Mouse (Mus musculus) midbrain, embryonic 14.5 days (tissue): ENCODE measurements around the gene Pard3b. TPM values are rescaled to one million over a fixed set of nuclear protein-coding genes. Genes with fewer than 3 reads are reported as not detected.

Source experiments
- ATAC-seq: fragments of 200-750 bp; cut with Nextera tagmentation; 2 replicates; pipeline ENCODE4 v1.8.0; 2017; ENCODE audit warnings: moderate number of reproducible peaks, moderate library complexity; ENCODE audit not compliant: low FRiP score, low TSS enrichment
- DNase-seq: peaks from one replicate; pipeline ENCODE4 v3.0.0-alpha.2; 2015
- H3K27ac ChIP-seq: fragments of 300-500 bp; sonication (generic); replicated peaks from 2 replicates; pipeline ENCODE4 v1.5.1; 2014; ENCODE audit warnings: mild to moderate bottlenecking, low read depth, low read length, moderate library complexity
- H3K27me3 ChIP-seq: fragments of 300-500 bp; sonication (generic); 2 replicates; pipeline ENCODE4 v1.6.1; 2014; ENCODE audit warnings: low read length, control low read depth, mixed read lengths; ENCODE audit not compliant: control insufficient read depth, insufficient read depth
- H3K36me3 ChIP-seq: fragments of 300-500 bp; sonication (generic); 2 replicates; pipeline ENCODE4 v1.6.1; 2014; ENCODE audit warnings: low read length, control low read depth; ENCODE audit not compliant: control insufficient read depth, insufficient read depth
- H3K4me1 ChIP-seq: fragments of 300-500 bp; sonication (generic); 2 replicates; pipeline ENCODE4 v1.6.1; 2014; ENCODE audit warnings: mild to moderate bottlenecking, antibody characterized with exemption, low read length, control low read depth; ENCODE audit not compliant: control insufficient read depth, insufficient read depth
- H3K4me2 ChIP-seq: fragments of 300-500 bp; sonication (generic); 2 replicates; pipeline ENCODE4 v1.6.1; 2014; ENCODE audit warnings: mild to moderate bottlenecking, low read length, moderate library complexity
- H3K4me3 ChIP-seq: fragments of 300-500 bp; sonication (generic); replicated peaks from 2 replicates; pipeline ENCODE4 v1.5.1; 2014; ENCODE audit warnings: low read depth, low read length
- H3K9ac ChIP-seq: fragments of 300-500 bp; sonication (generic); replicated peaks from 2 replicates; pipeline ENCODE4 v1.6.1; 2014; ENCODE audit warnings: mild to moderate bottlenecking, low read length, moderate library complexity
- H3K9me3 ChIP-seq: fragments of 300-500 bp; sonication (generic); 2 replicates; pipeline ENCODE4 v1.6.1; 2016; ENCODE audit warnings: low read length, control low read depth, mixed read lengths; ENCODE audit not compliant: control insufficient read depth
- WGBS: fragments of 180-500 bp; shearing (Covaris S2); extraction: QIAGEN DNeasy Blood & Tissue Kit; methylation state at CpG from one replicate; pipeline ENCODE4 v1.1.7; 2014; 5-methylcytosine and 5-hydroxymethylcytosine counted together
- polyA plus RNA-seq: library from polyadenylated mRNA; unstranded; fragments of >200 nt; fragmentation: Nextera tagmentation; extraction: Ambion mirVana; gene quantifications from 2 replicates; pipeline ENCODE4 v1.2.1, GENCODE M21; 2014

Pard3b gene
- polyA plus RNA-seq, 1 experiment from 2014 or later = 7.8 TPM

GRCm38 (mm10) chr1:62518621-62519213 lies 880.1 kb downstream of the Pard3b start:
- Histone ChIP-seq H3K4me2 (no peak overlapping the region), H3K9ac (no peak overlapping the region), H3K4me1 (peaks cover 10% of the 10 kb centered on the region; the same call in 1 of the 2 replicates), H3K27ac (no peak overlapping the region), H3K27me3 (no peaks in the 10 kb centered on the region), H3K9me3 (no peaks in the 10 kb centered on the region), H3K4me3 (no peak overlapping the region), H3K36me3 (no peaks in the 10 kb centered on the region)
- ATAC-seq (no peak), DNase-seq (no peak)
- WGBS = 58% methylated on average over 2 of the region's 2 CpGs

GRCm38 (mm10) chr1:62521368-62521767 lies 882.7 kb downstream of the Pard3b start:
- H3K9ac ChIP-seq = no peak overlapping the region
- no peak overlapping the region for H3K4me2 ChIP-seq
- no peak overlapping the region for H3K4me3 ChIP-seq
- WGBS = 90% methylated on average over 7 of the region's 7 CpGs
- H3K9me3 ChIP-seq = no peaks in the 10 kb centered on the region
- ATAC-seq (no peak), DNase-seq (no peak)
- no peaks in the 10 kb centered on the region for H3K36me3 ChIP-seq
- H3K27me3 ChIP-seq = no peaks in the 10 kb centered on the region
- H3K27ac ChIP-seq = no peak overlapping the region
- H3K4me1 ChIP-seq = peaks cover 10% of the 10 kb centered on the region; the same call in 1 of the 2 replicates

- no peak overlapping the region for H3K9ac ChIP-seq
- no peaks in the 10 kb centered on the region for H3K27me3 ChIP-seq
- H3K4me3 ChIP-seq = no peak overlapping the region
- DNase-seq (no peak), ATAC-seq (no peak)
- 54% methylated on average over 2 of the region's 2 CpGs for whole genome bisulfite sequencing
- H3K36me3 ChIP-seq = no peaks in the 10 kb centered on the region
- H3K4me2 ChIP-seq = no peak overlapping the region
- H3K9me3 ChIP-seq = no peaks in the 10 kb centered on the region
- no peak overlapping the region for H3K27ac ChIP-seq
- H3K4me1 ChIP-seq = peaks cover 9% of the 10 kb centered on the region; the same call in 1 of the 2 replicates
These were observed 884.1 kb downstream of the Pard3b start for GRCm38 (mm10) chr1:62522761-62523160.

DNA sequence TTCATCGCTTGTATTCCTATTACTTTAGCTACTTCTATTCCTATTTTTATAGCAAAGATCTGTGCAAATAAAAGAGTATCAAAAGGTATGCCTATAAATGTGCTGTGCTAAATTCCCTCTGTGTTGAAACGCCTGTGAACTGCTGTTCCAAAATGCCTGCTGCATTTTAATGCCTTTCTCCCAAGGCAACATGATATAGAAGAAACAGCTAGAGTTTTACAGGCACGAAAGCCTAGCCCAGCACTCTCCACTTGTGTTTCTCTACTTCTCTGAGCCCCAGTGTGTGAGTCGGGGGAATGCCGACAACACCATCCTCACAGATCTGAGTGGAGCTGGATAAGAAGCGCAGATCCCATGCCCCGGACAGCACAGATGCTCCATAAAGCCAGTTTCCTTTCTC lies 889.2 kb downstream of the Pard3b start:
- no peak for ATAC-seq
- no peaks in the 10 kb centered on the region for H3K36me3 ChIP-seq
- 59% methylated on average over 7 of the region's 7 CpGs for WGBS

GRCm38 (mm10) chr1:62529941-62530340 lies 891.3 kb downstream of the Pard3b start:
- H3K27me3 ChIP-seq = no peaks in the 10 kb centered on the region
- no peaks in the 10 kb centered on the region for H3K4me1 ChIP-seq
- no peak for ATAC-seq
- H3K4me3 ChIP-seq = no peak overlapping the region
- peak; percentile 33 for DNase-seq
- no peaks in the 10 kb centered on the region for H3K9me3 ChIP-seq
- H3K4me2 ChIP-seq = no peak overlapping the region
- WGBS = 40% methylated on average over 8 of the region's 8 CpGs
- H3K36me3 ChIP-seq = no peaks in the 10 kb centered on the region
- H3K27ac ChIP-seq = no peak overlapping the region
- H3K9ac ChIP-seq = no peak overlapping the region

More for the DNA sequence above, 889.2 kb downstream of the Pard3b start:
- Histone ChIP-seq H3K27ac (0 out of 2 replicates have a peak overlapping the region, but pooled peaks have one; percentile 52), H3K9ac (no peak overlapping the region), H3K4me1 (no peaks in the 10 kb centered on the region), H3K4me2 (no peak overlapping the region), H3K27me3 (no peaks in the 10 kb centered on the region), H3K9me3 (no peaks in the 10 kb centered on the region), H3K4me3 (no peak overlapping the region)
- peak; percentile 24 for DNase-seq

GRCm38 (mm10) chr1:62532426-62533126 lies 894.0 kb downstream of the Pard3b start:
- no peak for ATAC-seq
- Histone ChIP-seq H3K4me3 (no peak overlapping the region), H3K4me2 (no peak overlapping the region), H3K36me3 (no peaks in the 10 kb centered on the region), H3K9me3 (no peaks in the 10 kb centered on the region), H3K9ac (no peak overlapping the region), H3K4me1 (no peaks in the 10 kb centered on the region), H3K27ac (no peak overlapping the region), H3K27me3 (no peaks in the 10 kb centered on the region)
- WGBS = 91% methylated on average over 10 of the region's 10 CpGs
- DNase-seq = no peak

DNA sequence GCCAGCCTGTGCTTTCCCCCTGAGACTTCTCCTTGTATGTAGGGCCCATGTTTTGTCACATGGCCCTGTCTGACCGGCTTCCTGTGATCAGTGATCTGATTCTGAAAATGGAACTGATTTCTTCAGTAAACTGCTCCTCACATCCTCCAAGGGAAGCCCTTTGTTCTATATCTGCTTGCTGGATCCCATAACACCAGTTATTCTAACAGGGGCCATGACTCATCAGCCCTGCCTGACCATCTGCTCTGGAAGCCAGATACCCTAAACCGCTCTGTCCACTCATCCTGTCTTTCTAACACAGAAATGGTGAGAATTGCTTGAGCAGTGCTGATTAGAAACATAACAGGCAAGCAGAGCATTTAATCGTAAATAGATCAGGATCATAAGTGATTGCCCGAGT lies 910.3 kb downstream of the Pard3b start:
- Histone ChIP-seq H3K4me1 (no peaks in the 10 kb centered on the region), H3K9ac (no peak overlapping the region), H3K27me3 (no peaks in the 10 kb centered on the region), H3K36me3 (no peaks in the 10 kb centered on the region), H3K9me3 (no peaks in the 10 kb centered on the region), H3K4me2 (no peak overlapping the region), H3K4me3 (no peak overlapping the region), H3K27ac (no peak overlapping the region)
- WGBS = 97% methylated on average over 4 of the region's 4 CpGs
- DNase-seq (no peak), ATAC-seq (no peak)

DNA sequence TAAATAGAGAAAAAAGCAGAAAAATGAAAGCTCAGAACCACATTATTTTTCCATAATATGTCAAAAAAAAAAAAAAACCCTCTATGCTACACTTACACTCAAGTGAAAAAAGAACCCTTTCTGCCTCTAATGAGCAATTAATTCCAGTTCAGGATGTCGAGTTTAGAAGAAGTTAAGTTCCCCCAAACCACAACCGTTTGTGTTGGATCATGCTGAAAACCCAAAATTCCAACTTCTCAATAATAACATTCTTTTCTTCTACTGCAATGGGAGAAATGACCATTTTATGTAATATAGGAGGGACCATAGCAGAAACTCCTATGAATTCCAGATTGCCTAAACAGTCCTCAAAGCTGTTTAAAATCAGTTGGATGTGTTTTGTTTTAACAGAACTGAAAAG lies 911.9 kb downstream of the Pard3b start:
- Histone ChIP-seq H3K4me2 (no peak overlapping the region), H3K9ac (no peak overlapping the region), H3K36me3 (no peaks in the 10 kb centered on the region), H3K27ac (no peak overlapping the region), H3K4me1 (no peaks in the 10 kb centered on the region), H3K27me3 (no peaks in the 10 kb centered on the region), H3K9me3 (no peaks in the 10 kb centered on the region), H3K4me3 (no peak overlapping the region)
- ATAC-seq (no peak), DNase-seq (no peak)
- 76% methylated on average over 2 of the region's 2 CpGs for WGBS

DNA sequence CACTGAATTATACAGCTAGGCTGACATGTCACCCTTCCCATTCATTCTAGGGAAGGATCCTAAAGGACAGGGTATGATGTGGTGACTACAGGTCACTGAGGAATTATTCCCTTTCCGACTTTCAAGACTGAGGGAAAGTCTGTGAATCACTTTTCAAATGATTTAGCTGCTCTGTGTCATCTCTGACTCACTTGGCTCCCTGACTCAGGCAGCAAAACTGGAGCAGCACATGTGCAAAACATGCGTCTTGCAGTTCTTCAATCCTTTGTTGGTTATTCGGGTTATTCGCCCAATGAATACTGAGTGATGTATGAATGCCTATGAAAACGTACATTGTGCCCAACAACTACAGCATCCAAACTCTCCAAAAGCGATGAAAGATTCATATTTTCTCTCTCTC lies 912.9 kb downstream of the Pard3b start:
- Histone ChIP-seq H3K4me2 (no peak overlapping the region), H3K36me3 (no peaks in the 10 kb centered on the region), H3K4me1 (no peaks in the 10 kb centered on the region), H3K27me3 (no peaks in the 10 kb centered on the region), H3K27ac (no peak overlapping the region), H3K4me3 (no peak overlapping the region), H3K9ac (no peak overlapping the region), H3K9me3 (no peaks in the 10 kb centered on the region)
- no peak for DNase-seq
- ATAC-seq = no peak
- 87% methylated on average over 6 of the region's 6 CpGs for WGBS
